In genomic region chr10:122553124-122553822, GRCm38 (mm10) we compare ENCODE assay signal across 8 mouse cellular contexts.
DNase-seq lines count a peak whose midpoint lies in the region; ATAC-seq and TF ChIP-seq lines count a peak whose summit lies in the region.

No protein-coding gene starts in this region.

- no peaks in the 10 kb centered on the region for H3K27me3 ChIP-seq in Patski

- in situ Hi-C loops in Patski (cut with MboI; ENCODE audit: low pct_unique_long_range_greater_than_20kb), result loop anchor here (5.0 kb wide), 4 partner anchors 124 to 539 kb away; partner anchors contain the start of gene Ppm1h

- peak; percentile 90 for ATAC-seq in CD4-positive, CD25-positive, alpha-beta regulatory T cell, adult 4 months
- no peak for ATAC-seq in Patski
- ATAC-seq in common myeloid progenitor, adult 5-6 weeks (replicated peaks; ENCODE audit: low read depth, poor library complexity, severe bottlenecking), result peak; percentile 94
- no peak for ATAC-seq in erythroblast, adult 5-6 weeks (replicated peaks; ENCODE audit: low FRiP score, poor library complexity, severe bottlenecking)

- TF ChIP-seq CTCF in Patski (IDR thresholded peaks at IDR 0.05), result peak; percentile 75

- intact Hi-C loops in heart, postnatal 14 days (cut with DNase I), result loop anchor here (2.0 to 5.0 kb wide), 4 partner anchors 124 to 538 kb away; partner anchors contain the start of gene Ppm1h

- no peak for DNase-seq in Patski (ENCODE audit: low read depth, low spot score)
- DNase-seq in heart, postnatal 14 days, result peak; percentile 14 to 47
- peak; percentile 41 to 67 for DNase-seq in kidney, postnatal 36 days
- peak; percentile 44 for DNase-seq in lung, postnatal 25 days (ENCODE audit: low spot score)
- DNase-seq in right cerebral cortex, adult 18-20 months, result peak; percentile 65

- CTCF ChIA-PET in Patski (lab: Charles Lee), result interaction anchor here (0.6 to 1.5 kb wide), 16 partner anchors 13 to 538 kb away, joined by 3 to 8 read pairs (median 3); no protein-coding TSS in a partner anchor

- POLR2A ChIA-PET in Patski (lab: Charles Lee), result interaction anchor here (0.8 kb wide), 1 partner anchor 874 kb away, joined by 6 read pairs; no protein-coding TSS in a partner anchor

Comparison
In these comparisons a context has a peak if more than half of its experiments do, and no peak if none do; other contexts are left out.
1. ATAC-seq: peak in CD4-positive, CD25-positive, alpha-beta regulatory T cell, adult 4 months (single experiment) and common myeloid progenitor, adult 5-6 weeks (single experiment); none in Patski (single experiment) and erythroblast, adult 5-6 weeks (single experiment).